Mouse (Mus musculus): ENCODE data around the gene Tipin. TPM values are rescaled to one million over a fixed set of nuclear protein-coding genes. Genes with fewer than 3 reads are reported as not detected.
A peak's percentile ranks its signal among the peaks of the same experiment; 100 is the strongest.
"Not testable (repeated sequence)": the region's sequence is repeated elsewhere in the genome, so short reads cannot be mapped to it uniquely, and the experiment has no call there.

Tipin gene
- polyA plus RNA-seq, 1 experiment from 2014 or later: 185 TPM

DNA sequence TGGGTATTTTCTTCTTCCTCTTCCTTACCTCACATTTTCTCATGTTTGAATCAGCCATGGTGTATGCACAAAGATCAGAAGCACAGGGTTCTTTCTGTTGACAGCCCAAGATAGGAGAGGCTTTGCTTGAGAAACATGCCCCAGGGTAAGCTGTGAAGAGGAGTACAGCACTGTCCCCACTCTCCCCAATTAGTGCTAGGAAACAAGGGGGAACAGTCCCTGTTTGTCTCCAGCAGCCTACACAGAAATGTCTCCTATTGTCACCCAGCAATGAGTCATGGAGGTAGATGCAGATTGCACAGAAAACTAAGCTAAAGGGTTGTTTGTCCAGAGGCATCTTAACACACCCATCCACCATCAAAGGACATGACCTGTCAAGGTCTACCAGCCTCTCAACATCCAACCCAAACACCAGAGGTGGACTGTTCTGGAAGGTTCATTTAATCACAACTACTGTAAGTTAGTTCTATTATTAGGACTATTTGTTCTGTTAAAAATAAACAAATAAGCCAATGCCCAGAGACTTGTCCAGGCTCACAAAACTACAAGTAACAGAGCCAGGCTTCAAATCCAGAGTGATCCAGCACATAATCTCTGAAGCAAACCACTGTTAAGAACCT, 31.2 kb upstream of the Tipin start:
- Histone ChIP-seq H3K9ac (no peak overlapping the region), H3K9me3 (replicated peaks) (no peaks in the 10 kb centered on the region), H3K4me1 (peaks cover 20% of the 10 kb centered on the region), H3K27ac (replicated peaks) (no peak overlapping the region), H3K4me3 (replicated peaks) (no peak overlapping the region), H3K27me3 (no peaks in the 10 kb centered on the region), H3K36me3 (no peaks in the 10 kb centered on the region), H3K4me2 (replicated peaks) (no peak overlapping the region)
- no peak for ATAC-seq (ENCODE audit: insufficient number of reproducible peaks, low FRiP score, low TSS enrichment, low read depth)

DNA sequence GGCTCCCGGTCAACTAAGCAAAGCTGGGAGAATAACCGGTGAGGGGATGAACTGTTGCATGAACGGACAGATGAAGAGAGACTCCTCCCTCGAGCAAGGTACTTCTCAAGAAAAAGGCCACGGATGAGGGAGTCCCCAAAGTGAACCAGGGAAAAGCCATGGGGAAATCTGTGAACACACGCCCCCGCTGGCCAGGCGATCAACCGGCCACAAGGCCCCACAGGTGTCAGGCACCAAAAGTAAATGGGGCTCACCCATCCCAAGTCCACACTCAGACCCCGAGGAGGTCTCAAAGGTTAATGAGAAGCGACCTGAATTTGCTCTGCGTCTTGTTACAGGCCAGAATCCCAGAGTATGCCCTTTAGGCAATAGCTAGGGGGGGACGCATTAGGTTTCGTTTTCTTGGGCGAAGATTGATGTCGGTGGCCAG, 28.8 kb upstream of the Tipin start:
- under 1% methylated on average over 16 of the region's 16 CpGs for WGBS
- ATAC-seq (ENCODE audit: insufficient number of reproducible peaks, low FRiP score, low TSS enrichment, low read depth): no peak
- Histone ChIP-seq H3K4me3 (replicated peaks) (peak overlapping the region; percentile 75), H3K4me1 (peaks cover 20% of the 10 kb centered on the region), H3K27ac (replicated peaks) (peak overlapping the region; percentile 96), H3K4me2 (replicated peaks) (peak overlapping the region; percentile 73), H3K9me3 (replicated peaks) (no peaks in the 10 kb centered on the region), H3K27me3 (no peaks in the 10 kb centered on the region), H3K36me3 (no peaks in the 10 kb centered on the region), H3K9ac (peak overlapping the region; percentile 69)

DNA sequence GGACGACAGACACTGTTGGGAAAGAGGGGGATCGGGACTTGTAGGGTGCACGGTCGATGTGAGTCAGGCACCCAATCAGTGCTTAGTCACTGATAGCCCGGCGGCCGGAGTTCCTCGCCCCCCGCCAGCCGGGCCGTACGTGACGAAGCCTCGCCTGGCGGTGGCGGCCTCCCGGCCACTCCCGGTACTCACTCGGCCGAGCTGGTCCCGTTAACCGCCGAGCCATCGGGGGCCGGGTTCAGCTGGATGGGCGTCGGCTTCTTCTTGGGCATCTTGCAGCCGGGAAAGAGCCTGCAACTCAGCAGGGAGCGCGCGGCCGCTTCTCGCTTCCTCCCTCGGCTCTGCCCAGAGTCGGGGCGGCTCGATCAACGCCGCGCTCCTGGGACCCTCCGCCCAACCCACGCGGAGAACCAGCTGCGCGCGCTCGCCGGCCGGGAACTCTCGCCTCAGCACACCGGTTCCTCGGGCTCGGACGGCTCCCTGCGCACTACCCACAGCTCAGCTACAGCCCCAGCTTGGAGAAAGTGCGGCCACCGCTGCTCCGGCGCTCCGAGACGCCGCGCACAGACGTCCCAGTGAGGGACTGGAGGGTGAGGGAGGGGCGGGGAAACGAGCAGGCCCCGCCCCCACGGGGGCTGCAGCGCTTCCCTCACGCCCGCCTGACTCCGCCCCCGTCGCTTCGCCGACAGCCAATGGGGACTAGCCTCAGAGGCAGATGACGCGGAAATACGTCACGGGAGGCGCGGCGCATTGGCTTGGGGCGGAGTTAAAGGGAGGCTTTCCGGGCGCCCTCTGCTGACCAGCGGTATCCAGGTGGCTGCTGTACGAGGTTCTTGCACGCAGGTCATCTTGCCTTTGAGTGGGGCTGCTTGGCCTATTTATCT, 28.1 kb upstream of the Tipin start, which contains the start of gene Map2k1:
Gene Map2k1 (minus strand): TSS at position 611 of the 884 bp plus-strand sequence.
- under 1% methylated on average over 89 of the region's 89 CpGs for WGBS
- H3K36me3 ChIP-seq: no peaks in the 10 kb centered on the region
- H3K4me3 ChIP-seq (replicated peaks): peak within 1 kb of the TSS; percentile 75
- ATAC-seq (ENCODE audit: insufficient number of reproducible peaks, low FRiP score, low TSS enrichment, low read depth): peak; percentile 98
- H3K9me3 ChIP-seq (replicated peaks): no peaks in the 10 kb centered on the region
- peaks cover 20% of the 10 kb centered on the region for H3K4me1 ChIP-seq
- H3K27me3 ChIP-seq: no peaks in the 10 kb centered on the region
- peak within 1 kb of the TSS; percentile 69 for H3K9ac ChIP-seq
- H3K4me2 ChIP-seq (replicated peaks): peak within 1 kb of the TSS; percentile 73
- H3K27ac ChIP-seq (replicated peaks): peak within 1 kb of the TSS; percentile 96

DNA sequence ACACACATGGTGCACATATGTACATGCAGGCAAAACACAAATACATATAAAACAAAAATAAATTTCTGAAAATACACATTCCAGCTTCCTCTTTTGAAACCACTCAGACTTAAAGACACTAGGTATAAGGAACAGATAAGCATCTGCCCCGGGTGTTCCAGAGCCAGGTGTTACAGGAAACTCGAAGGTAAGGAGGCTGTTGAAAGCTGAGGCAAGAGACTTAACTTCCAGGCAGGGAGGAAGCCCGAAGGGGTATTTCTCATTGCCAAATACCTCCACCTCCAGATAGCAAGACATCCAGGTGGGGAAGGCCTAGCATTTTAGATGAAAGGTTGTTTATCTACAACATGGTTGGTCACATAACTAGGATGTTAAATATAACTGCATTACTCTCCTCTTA, 26.0 kb upstream of the Tipin start:
- Histone ChIP-seq H3K4me3 (replicated peaks) (no peak overlapping the region), H3K27ac (replicated peaks) (no peak overlapping the region), H3K27me3 (no peaks in the 10 kb centered on the region), H3K9ac (no peak overlapping the region), H3K9me3 (replicated peaks) (no peaks in the 10 kb centered on the region), H3K4me1 (peaks cover 13% of the 10 kb centered on the region), H3K36me3 (no peaks in the 10 kb centered on the region), H3K4me2 (replicated peaks) (no peak overlapping the region)
- no peak for ATAC-seq (ENCODE audit: insufficient number of reproducible peaks, low FRiP score, low TSS enrichment, low read depth)
- 61% methylated on average over 3 of the region's 3 CpGs for WGBS

DNA sequence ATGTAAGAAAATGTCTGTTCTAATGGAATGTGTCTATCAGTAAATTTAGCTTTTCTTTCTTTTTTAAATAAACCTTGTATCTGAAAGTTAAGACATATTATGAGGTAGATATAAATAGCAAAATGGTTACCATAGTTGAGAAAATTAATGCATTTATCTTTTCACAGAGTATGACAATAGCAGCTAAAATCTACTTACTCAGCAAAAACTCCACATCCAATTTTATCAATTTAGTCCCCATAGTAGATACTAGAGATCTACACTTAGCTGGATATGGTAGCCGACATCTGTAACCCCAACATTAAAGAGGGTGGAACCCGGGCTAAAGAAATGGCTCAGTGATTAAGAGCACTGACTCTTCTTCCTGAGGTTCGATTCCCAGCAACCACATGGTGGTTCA, 25.2 kb upstream of the Tipin start:
- H3K4me1 ChIP-seq: peaks cover 5% of the 10 kb centered on the region
- H3K9ac ChIP-seq: no peak overlapping the region
- H3K36me3 ChIP-seq: no peaks in the 10 kb centered on the region
- ATAC-seq (ENCODE audit: insufficient number of reproducible peaks, low FRiP score, low TSS enrichment, low read depth): no peak
- H3K9me3 ChIP-seq (replicated peaks): no peaks in the 10 kb centered on the region
- H3K4me3 ChIP-seq (replicated peaks): no peak overlapping the region
- H3K27me3 ChIP-seq: no peaks in the 10 kb centered on the region
- no peak overlapping the region for H3K4me2 ChIP-seq (replicated peaks)
- no peak overlapping the region for H3K27ac ChIP-seq (replicated peaks)
- WGBS: 90% methylated on average over 3 of the region's 3 CpGs

DNA sequence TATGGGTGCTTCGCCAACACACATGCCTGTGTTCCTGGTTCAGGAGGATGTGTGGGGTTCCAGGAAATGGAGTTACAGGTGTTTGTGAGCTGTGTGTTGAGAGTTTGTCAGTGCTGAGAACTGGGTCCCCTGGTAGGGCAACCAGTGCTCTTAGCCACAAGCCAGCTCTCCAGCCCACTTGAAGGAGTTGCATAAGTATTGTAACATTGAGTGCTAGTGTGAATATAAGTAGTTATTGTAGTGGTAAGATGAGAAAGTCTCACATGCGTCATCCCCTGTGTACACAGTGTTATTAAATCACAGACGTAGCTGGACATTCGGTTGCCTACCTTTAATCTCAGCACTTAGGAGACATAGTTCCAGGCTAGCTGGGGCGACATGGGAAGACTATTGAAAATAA, 21.5 kb upstream of the Tipin start:
- WGBS: 88% methylated on average over 5 of the region's 5 CpGs
- Histone ChIP-seq H3K4me2 (replicated peaks) (no peak overlapping the region), H3K27ac (replicated peaks) (no peak overlapping the region), H3K9me3 (replicated peaks) (no peaks in the 10 kb centered on the region), H3K9ac (no peak overlapping the region), H3K27me3 (no peaks in the 10 kb centered on the region), H3K4me1 (no peaks in the 10 kb centered on the region), H3K4me3 (replicated peaks) (no peak overlapping the region), H3K36me3 (no peaks in the 10 kb centered on the region)
- ATAC-seq (ENCODE audit: insufficient number of reproducible peaks, low FRiP score, low TSS enrichment, low read depth): no peak

DNA sequence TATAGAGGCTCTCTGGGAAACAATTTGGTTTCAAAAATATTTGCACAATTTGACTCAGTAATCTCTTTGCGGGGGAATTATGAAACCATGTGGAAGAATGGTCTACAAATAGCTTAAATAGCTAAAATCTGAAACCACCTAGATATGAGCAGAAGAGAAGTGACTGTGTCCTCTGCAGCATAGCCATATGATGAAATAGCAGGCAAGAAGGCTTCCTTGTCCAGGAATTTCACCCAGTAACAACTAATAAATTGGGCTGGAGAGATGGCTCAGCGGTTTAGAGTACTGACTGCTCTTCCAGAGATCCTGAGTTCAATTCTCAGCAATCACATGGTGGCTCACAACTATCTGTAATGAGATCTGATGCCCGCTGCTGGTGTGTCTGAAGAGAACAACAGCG, 20.4 kb upstream of the Tipin start:
- Histone ChIP-seq H3K27me3 (no peaks in the 10 kb centered on the region), H3K27ac (replicated peaks) (no peak overlapping the region), H3K9ac (no peak overlapping the region), H3K4me3 (replicated peaks) (no peak overlapping the region), H3K36me3 (no peaks in the 10 kb centered on the region), H3K4me1 (no peaks in the 10 kb centered on the region), H3K4me2 (replicated peaks) (no peak overlapping the region), H3K9me3 (replicated peaks) (no peaks in the 10 kb centered on the region)
- ATAC-seq (ENCODE audit: insufficient number of reproducible peaks, low FRiP score, low TSS enrichment, low read depth): no peak
- 80% methylated on average over 4 of the region's 4 CpGs for WGBS

DNA sequence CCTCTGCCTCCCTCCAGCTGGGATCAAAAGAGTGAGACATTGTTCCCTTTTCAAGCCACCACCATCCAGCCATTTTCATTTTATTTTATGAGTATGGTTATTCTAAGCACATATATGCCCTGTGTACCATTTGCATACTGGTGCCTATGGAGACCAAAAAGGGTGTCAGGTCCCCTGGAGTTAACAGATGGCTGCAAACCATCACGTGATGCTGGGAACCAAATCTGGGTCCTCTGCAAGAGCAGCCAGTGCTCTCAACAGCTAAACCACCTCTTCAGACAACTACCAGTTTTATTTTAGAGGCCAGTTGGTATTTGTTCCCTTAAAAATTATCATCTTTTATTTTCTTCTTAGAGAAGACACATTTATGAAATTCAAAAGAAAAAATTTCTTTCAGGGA, 16.6 kb upstream of the Tipin start:
- H3K4me2 ChIP-seq (replicated peaks): no peak overlapping the region
- H3K36me3 ChIP-seq: no peaks in the 10 kb centered on the region
- H3K4me3 ChIP-seq (replicated peaks): no peak overlapping the region
- H3K9ac ChIP-seq: no peak overlapping the region
- no peaks in the 10 kb centered on the region for H3K4me1 ChIP-seq
- H3K9me3 ChIP-seq (replicated peaks): no peaks in the 10 kb centered on the region
- no peaks in the 10 kb centered on the region for H3K27me3 ChIP-seq
- 43% methylated on average over 1 of the region's 1 CpGs for WGBS
- no peak for ATAC-seq (ENCODE audit: insufficient number of reproducible peaks, low FRiP score, low TSS enrichment, low read depth)
- no peak overlapping the region for H3K27ac ChIP-seq (replicated peaks)

DNA sequence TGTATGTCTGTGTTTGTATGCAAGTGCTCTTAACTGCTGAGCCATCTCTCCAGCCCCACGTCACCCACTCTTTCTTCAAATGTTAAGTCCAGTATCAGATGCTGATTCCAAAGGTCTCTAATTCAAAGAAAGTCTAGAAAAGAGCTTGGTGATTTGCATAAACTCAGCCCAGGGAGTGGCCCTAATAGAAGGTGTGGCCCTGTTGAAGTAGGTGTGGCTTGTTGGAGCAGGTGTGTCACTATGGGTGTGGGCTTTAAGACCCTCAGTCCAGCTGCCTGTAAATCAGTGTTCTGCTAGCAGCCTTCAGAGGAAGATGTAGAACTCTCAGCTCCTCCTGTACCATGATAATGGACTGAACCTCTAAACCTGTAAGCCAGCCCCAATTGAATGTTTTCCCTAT, 14.2 kb upstream of the Tipin start:
- ATAC-seq (ENCODE audit: insufficient number of reproducible peaks, low FRiP score, low TSS enrichment, low read depth): no peak
- WGBS: 90% methylated on average over 1 of the region's 1 CpGs
- Histone ChIP-seq H3K4me1 (no peaks in the 10 kb centered on the region), H3K9me3 (replicated peaks) (no peaks in the 10 kb centered on the region), H3K36me3 (no peaks in the 10 kb centered on the region), H3K9ac (no peak overlapping the region), H3K27ac (replicated peaks) (no peak overlapping the region), H3K4me2 (replicated peaks) (no peak overlapping the region), H3K27me3 (no peaks in the 10 kb centered on the region), H3K4me3 (replicated peaks) (no peak overlapping the region)

DNA sequence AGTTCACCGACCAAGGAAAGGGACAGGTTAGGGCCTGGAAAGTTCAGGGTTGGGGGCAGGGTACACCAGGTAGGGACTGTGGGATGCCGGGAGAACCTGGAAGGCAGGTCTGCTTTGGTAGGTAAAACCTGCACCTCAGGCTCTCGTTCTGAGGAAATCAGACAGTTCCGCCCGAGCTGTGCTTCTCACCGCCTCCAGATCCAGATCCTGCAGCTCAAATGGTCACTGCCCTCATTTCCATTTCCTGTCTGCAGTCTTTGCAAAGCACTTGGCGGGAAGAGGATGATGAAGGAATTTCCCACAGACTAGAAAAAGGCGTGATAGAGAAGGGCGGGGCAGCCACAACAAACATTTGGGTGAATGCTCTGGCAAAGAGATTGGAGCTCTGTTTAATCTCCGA, 13.2 kb upstream of the Tipin start:
- Histone ChIP-seq H3K4me2 (replicated peaks) (no peak overlapping the region), H3K36me3 (no peaks in the 10 kb centered on the region), H3K4me3 (replicated peaks) (no peak overlapping the region), H3K4me1 (no peaks in the 10 kb centered on the region), H3K9me3 (replicated peaks) (no peaks in the 10 kb centered on the region), H3K9ac (no peak overlapping the region), H3K27me3 (no peaks in the 10 kb centered on the region), H3K27ac (replicated peaks) (no peak overlapping the region)
- WGBS: 81% methylated on average over 10 of the region's 10 CpGs
- no peak for ATAC-seq (ENCODE audit: insufficient number of reproducible peaks, low FRiP score, low TSS enrichment, low read depth)

DNA sequence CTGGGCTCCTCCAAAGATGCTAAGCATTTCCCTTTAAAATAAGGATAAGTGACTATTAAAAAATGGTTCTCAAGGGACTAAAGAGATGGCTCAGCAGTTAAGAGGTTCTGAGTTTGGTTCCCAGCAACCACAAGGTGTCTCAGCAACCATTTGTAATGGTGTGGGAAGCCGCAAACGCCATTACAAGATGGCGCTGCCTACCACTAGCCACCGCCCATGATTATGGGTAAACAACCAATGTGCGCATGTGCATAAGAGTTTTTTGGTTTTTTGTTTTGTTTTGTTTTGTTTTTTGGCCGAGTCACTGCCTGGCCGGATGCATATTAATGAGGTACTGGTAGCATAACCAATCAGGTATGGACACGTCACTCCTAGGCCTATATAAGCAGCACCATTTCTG, 12.5 kb upstream of the Tipin start:
- 93% methylated on average over 8 of the region's 8 CpGs for WGBS
- not testable (repeated sequence) for H3K27me3 ChIP-seq; ATAC-seq (ENCODE audit: insufficient number of reproducible peaks, low FRiP score, low TSS enrichment, low read depth); H3K27ac ChIP-seq (replicated peaks); H3K9me3 ChIP-seq (replicated peaks); H3K4me2 ChIP-seq (replicated peaks); H3K36me3 ChIP-seq; H3K4me1 ChIP-seq; H3K9ac ChIP-seq; H3K4me3 ChIP-seq (replicated peaks)

DNA sequence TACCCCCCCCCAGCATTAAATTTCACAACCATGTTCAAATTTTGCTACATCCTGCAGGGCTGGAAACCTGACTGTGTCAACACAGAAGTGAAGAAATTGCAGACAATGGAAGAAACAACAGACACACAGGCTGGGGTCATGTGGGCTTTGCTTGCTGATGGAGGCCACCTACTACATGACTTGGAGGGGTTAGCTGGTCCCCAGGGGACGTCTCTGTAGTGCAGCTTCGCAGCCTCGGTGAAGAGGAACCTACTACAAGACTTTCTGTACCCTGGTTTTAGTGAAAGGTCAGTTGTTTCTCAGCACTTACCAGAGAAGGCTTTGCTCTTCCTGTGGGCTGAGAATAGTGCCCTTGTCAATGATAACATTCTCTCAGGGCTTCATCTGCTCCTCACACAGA, 10.1 kb upstream of the Tipin start:
- no peak overlapping the region for H3K27ac ChIP-seq (replicated peaks)
- H3K9ac ChIP-seq: no peak overlapping the region
- no peak overlapping the region for H3K4me2 ChIP-seq (replicated peaks)
- no peaks in the 10 kb centered on the region for H3K36me3 ChIP-seq
- no peak for ATAC-seq (ENCODE audit: insufficient number of reproducible peaks, low FRiP score, low TSS enrichment, low read depth)
- no peaks in the 10 kb centered on the region for H3K9me3 ChIP-seq (replicated peaks)
- H3K4me3 ChIP-seq (replicated peaks): no peak overlapping the region
- H3K4me1 ChIP-seq: no peaks in the 10 kb centered on the region
- H3K27me3 ChIP-seq: no peaks in the 10 kb centered on the region
- WGBS: 60% methylated on average over 3 of the region's 3 CpGs
